Mouse (Mus musculus): ENCODE measurements around the gene Tmem141. TPM values are rescaled to one million over a fixed set of nuclear protein-coding genes. Genes with fewer than 3 reads are reported as not detected.

Gene Tmem141
- polyA plus RNA-seq, 1 experiment from 2014 or later = 28.9 TPM

DNA sequence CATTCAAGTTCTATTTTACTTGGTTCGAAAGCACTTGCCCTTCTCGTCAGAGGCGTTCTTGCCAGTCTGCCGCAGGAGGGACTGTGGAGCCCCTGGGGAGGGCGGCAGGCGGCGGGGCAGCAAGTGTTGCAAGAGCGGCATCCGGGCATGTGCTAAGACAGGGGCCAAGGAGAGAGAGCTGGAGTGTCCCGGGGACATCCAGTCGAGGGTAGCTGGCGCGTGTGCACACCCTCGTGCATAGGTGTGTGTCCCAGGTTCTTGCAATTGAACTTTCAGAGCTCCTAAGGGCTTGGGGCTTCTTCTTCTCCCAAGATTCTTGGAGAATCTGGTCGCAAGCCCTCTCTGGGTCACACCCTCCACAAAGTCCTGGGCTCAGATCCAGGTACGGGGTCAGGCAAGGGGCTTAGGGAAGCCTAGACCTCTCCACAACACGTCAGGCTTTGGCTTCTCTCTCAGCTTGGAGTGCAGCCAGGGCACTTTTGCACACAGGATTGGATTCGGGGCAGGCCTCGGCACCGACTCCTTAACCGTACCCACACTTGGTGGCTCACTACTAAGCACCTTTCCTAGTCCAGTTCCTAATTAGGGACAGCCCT, 46.3 kb downstream of the Tmem141 start:
- Histone ChIP-seq H3K9me3 (ENCODE audit: control insufficient read depth, low read length) (no peaks in the 10 kb centered on the region), H3K9ac (replicated peaks; ENCODE audit: low read depth, low read length) (peak overlapping the region; percentile 65), H3K4me1 (replicated peaks; ENCODE audit: control insufficient read depth, insufficient read depth, low read length) (peaks cover 51% of the 10 kb centered on the region), H3K36me3 (ENCODE audit: control insufficient read depth, insufficient read depth) (no peaks in the 10 kb centered on the region), H3K27me3 (replicated peaks; ENCODE audit: control insufficient read depth, insufficient read depth, low read length) (peaks cover 47% of the 10 kb centered on the region), H3K4me2 (ENCODE audit: low read length) (peak overlapping the region; percentile 91), H3K4me3 (replicated peaks; ENCODE audit: low read length) (peak overlapping the region; percentile 67), H3K27ac (ENCODE audit: low read length) (peak overlapping the region; percentile 93)
- ATAC-seq = 0 out of 2 replicates have a peak, but pooled peaks have one; percentile 1
- WGBS = 9% methylated on average over 21 of the region's 21 CpGs

DNA sequence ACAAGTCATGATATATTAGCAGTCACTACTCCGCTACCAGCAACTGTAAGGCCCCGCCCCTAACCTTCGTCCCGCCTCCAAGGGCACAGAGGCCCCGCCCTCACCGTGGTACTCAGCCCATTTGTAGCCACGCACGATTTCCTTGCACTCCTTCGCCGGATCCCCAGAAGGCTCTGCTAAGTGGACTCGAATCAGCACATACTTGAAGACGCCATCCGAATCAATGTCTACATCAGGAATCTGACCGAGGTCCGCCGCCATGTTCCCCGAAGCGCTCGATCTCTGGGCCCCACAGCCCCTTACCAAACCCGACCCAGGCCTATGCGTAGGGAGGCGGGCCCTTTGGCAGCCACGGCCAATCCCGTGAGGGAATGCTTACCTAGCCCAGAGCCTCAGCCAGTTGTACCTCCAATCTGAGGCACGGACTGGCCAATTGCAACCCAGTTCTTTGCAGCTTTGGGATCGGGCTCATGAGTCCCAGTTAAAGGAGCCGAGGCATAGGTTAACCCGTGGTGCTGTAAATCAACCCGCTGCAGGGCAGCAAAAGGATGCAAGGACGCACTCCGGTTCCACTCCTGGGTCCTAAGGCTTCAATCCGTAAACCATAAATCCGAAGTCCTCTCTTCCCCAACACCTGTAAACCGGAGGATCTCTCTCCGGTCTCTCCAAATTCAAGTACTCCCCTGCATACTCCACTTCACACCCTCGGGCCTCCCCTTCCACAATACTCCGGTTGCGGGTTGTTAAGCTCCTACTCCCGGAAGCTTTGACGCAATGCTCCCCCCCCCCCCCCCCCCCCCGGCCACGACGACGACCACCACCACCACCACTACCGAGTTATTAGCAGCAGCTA, 47.0 kb downstream of the Tmem141 start, which contains the start of the genes Mamdc4 and Phpt1:
Gene Mamdc4 (minus strand): TSS at position 267 of the 853 bp plus-strand sequence.
Gene Phpt1 (minus strand): TSS at position 646 of the 853 bp plus-strand sequence.
- Histone ChIP-seq H3K4me2 (ENCODE audit: low read length) (peak within 1 kb of the TSS; percentile 91), H3K9me3 (ENCODE audit: control insufficient read depth, low read length) (no peaks in the 10 kb centered on the region), H3K27me3 (replicated peaks; ENCODE audit: control insufficient read depth, insufficient read depth, low read length) (peaks cover 40% of the 10 kb centered on the region), H3K36me3 (ENCODE audit: control insufficient read depth, insufficient read depth) (no peaks in the 10 kb centered on the region), H3K9ac (replicated peaks; ENCODE audit: low read depth, low read length) (peak within 1 kb of the TSS; percentile 73), H3K27ac (ENCODE audit: low read length) (peak within 1 kb of the TSS; percentile 93), H3K4me3 (replicated peaks; ENCODE audit: low read length) (peak within 1 kb of the TSS; percentile 67), H3K4me1 (replicated peaks; ENCODE audit: control insufficient read depth, insufficient read depth, low read length) (peaks cover 46% of the 10 kb centered on the region)
- under 1% methylated on average over 44 of the region's 45 CpGs for WGBS
- ATAC-seq = peak; percentile 99

DNA sequence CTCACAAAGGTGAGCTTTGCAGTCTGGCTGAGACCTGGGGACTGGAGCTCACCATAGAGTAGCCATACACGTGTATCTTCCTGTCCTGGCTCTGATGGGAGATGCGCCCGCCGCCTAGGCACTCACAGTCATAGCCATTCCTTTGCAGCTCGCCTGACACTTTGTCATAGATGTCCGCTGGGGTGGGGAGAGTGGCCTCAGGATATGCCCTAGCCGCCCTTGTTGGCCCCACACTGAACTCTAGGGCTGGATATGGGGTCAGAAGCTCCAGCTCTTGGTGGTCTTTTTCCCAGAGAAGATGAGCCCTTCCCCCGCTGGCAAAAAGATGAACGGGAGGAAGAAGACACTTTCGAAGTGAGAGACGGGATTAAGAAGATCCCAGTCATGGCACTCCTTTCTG, 47.7 kb downstream of the Tmem141 start:
- 21% methylated on average over 11 of the region's 11 CpGs for WGBS
- ATAC-seq = no peak

DNA sequence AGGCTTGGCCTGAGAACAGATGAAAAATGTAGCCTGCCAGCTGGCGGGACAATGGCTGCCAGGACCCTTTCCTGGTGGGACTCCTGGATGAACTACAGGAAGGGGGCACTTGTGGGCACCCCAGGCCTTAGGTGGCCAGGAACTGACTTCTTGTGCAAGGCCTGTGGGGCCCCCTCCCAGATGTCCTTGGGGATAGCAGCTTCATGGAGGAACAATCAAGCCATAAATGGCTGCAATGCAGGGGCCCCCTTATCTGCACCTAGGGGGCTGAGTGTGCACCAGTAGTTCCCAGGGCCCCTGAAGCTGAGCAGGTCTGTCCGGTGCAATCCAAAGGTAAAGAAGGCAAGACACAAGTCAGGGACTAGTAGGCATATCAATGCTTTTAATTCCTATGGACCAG, 48.7 kb downstream of the Tmem141 start:
- Histone ChIP-seq H3K9me3 (ENCODE audit: control insufficient read depth, low read length) (no peaks in the 10 kb centered on the region), H3K27me3 (replicated peaks; ENCODE audit: control insufficient read depth, insufficient read depth, low read length) (peaks cover 23% of the 10 kb centered on the region), H3K9ac (replicated peaks; ENCODE audit: low read depth, low read length) (no peak overlapping the region), H3K36me3 (ENCODE audit: control insufficient read depth, insufficient read depth) (peaks cover 4% of the 10 kb centered on the region), H3K27ac (ENCODE audit: low read length) (no peak overlapping the region), H3K4me1 (replicated peaks; ENCODE audit: control insufficient read depth, insufficient read depth, low read length) (peaks cover 33% of the 10 kb centered on the region), H3K4me2 (ENCODE audit: low read length) (no peak overlapping the region), H3K4me3 (replicated peaks; ENCODE audit: low read length) (no peak overlapping the region)
- ATAC-seq = no peak
- WGBS = 91% methylated on average over 2 of the region's 2 CpGs

More for the DNA sequence above, 47.7 kb downstream of the Tmem141 start:
- H3K36me3 ChIP-seq (ENCODE audit: control insufficient read depth, insufficient read depth) = peaks cover 4% of the 10 kb centered on the region
- peaks cover 39% of the 10 kb centered on the region for H3K4me1 ChIP-seq (replicated peaks; ENCODE audit: control insufficient read depth, insufficient read depth, low read length)
- no peaks in the 10 kb centered on the region for H3K9me3 ChIP-seq (ENCODE audit: control insufficient read depth, low read length)
- peak overlapping the region; percentile 67 for H3K4me3 ChIP-seq (replicated peaks; ENCODE audit: low read length)
- peaks cover 33% of the 10 kb centered on the region for H3K27me3 ChIP-seq (replicated peaks; ENCODE audit: control insufficient read depth, insufficient read depth, low read length)
- peak overlapping the region; percentile 93; the same call in 1 of the 2 replicates for H3K27ac ChIP-seq (ENCODE audit: low read length)
- peak overlapping the region; percentile 73 for H3K9ac ChIP-seq (replicated peaks; ENCODE audit: low read depth, low read length)
- H3K4me2 ChIP-seq (ENCODE audit: low read length) = peak overlapping the region; percentile 87

DNA sequence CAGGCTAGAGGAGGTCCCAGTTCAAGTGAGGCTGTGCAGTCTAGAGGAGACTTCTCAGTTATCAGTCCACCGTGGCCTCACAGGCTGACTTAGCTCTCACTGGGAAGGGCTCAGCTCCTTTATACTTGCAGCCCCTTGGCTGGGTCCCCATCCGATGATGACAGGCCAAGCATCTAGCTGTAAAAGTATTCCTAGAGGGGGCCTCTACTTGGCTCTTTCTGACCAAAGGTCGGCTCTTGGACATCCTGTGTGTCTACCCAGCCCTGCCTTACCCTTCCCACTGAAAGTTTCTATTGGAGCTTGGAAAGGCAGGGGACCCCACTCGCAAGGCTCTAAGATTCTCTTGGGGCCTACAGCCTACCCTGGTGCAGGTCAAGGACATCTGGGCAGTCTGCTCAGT, 50.6 kb downstream of the Tmem141 start:
- no peak for ATAC-seq
- Histone ChIP-seq H3K4me1 (replicated peaks; ENCODE audit: control insufficient read depth, insufficient read depth, low read length) (peaks cover 23% of the 10 kb centered on the region), H3K27ac (ENCODE audit: low read length) (no peak overlapping the region), H3K27me3 (replicated peaks; ENCODE audit: control insufficient read depth, insufficient read depth, low read length) (peaks cover 4% of the 10 kb centered on the region), H3K9ac (replicated peaks; ENCODE audit: low read depth, low read length) (no peak overlapping the region), H3K4me2 (ENCODE audit: low read length) (no peak overlapping the region), H3K9me3 (ENCODE audit: control insufficient read depth, low read length) (no peaks in the 10 kb centered on the region), H3K36me3 (ENCODE audit: control insufficient read depth, insufficient read depth) (peaks cover 4% of the 10 kb centered on the region), H3K4me3 (replicated peaks; ENCODE audit: low read length) (no peak overlapping the region)
- 85% methylated on average over 4 of the region's 4 CpGs for WGBS

Other genes starting within 250 kb of the Tmem141 start
- 23.8 and 29.9 TPM in 2 replicates for gene Sapcd2, start 249.7 kb downstream of the Tmem141 start, polyA plus RNA-seq (2015; fragmentation: Nextera tagmentation; extraction: Ambion mirVana)
- gene Entpd2, start 226.1 kb downstream of the Tmem141 start, polyA plus RNA-seq (2015; fragmentation: Nextera tagmentation; extraction: Ambion mirVana) = 5.2 and 6.2 TPM in 2 replicates
- 384 and 515 TPM in 2 replicates for gene Npdc1, start 222.7 kb downstream of the Tmem141 start, polyA plus RNA-seq (2015; fragmentation: Nextera tagmentation; extraction: Ambion mirVana)
- gene Fut7, start 198.7 kb downstream of the Tmem141 start, polyA plus RNA-seq (2015; fragmentation: Nextera tagmentation; extraction: Ambion mirVana) = 0.31 TPM in 1 of 2 replicates, not detected in the other
- 12.2 and 14.9 TPM in 2 replicates for gene Abca2, start 193.3 kb downstream of the Tmem141 start, polyA plus RNA-seq (2015; fragmentation: Nextera tagmentation; extraction: Ambion mirVana)
- 2.4 and 4.6 TPM in 2 replicates for gene Clic3, start 165.2 kb downstream of the Tmem141 start, polyA plus RNA-seq (2015; fragmentation: Nextera tagmentation; extraction: Ambion mirVana)
- gene Paxx, start 160.9 kb downstream of the Tmem141 start, polyA plus RNA-seq (2015; fragmentation: Nextera tagmentation; extraction: Ambion mirVana) = 89.2 and 108 TPM in 2 replicates
- 212 and 217 TPM in 2 replicates for gene Ptgds, start 152.0 kb downstream of the Tmem141 start, polyA plus RNA-seq (2015; fragmentation: Nextera tagmentation; extraction: Ambion mirVana)
- not detected in 2 replicates for gene Lcn12, start 128.1 kb downstream of the Tmem141 start, polyA plus RNA-seq (2015; fragmentation: Nextera tagmentation; extraction: Ambion mirVana)
- gene Fbxw5, start 121.3 kb downstream of the Tmem141 start, polyA plus RNA-seq (2015; fragmentation: Nextera tagmentation; extraction: Ambion mirVana) = 133 and 156 TPM in 2 replicates
- gene C8g, start 120.3 kb downstream of the Tmem141 start, polyA plus RNA-seq (2015; fragmentation: Nextera tagmentation; extraction: Ambion mirVana) = 4.4 and 4.5 TPM in 2 replicates
- gene Traf2, start 75.1 kb downstream of the Tmem141 start, polyA plus RNA-seq (2015; fragmentation: Nextera tagmentation; extraction: Ambion mirVana) = 26.8 and 29.5 TPM in 2 replicates
- 327 and 359 TPM in 2 replicates for gene Edf1, start 64.2 kb downstream of the Tmem141 start, polyA plus RNA-seq (2015; fragmentation: Nextera tagmentation; extraction: Ambion mirVana)
- 1.0 and 2.8 TPM in 2 replicates for gene Mamdc4, start 47.2 kb downstream of the Tmem141 start, polyA plus RNA-seq (2015; fragmentation: Nextera tagmentation; extraction: Ambion mirVana)
- 141 and 145 TPM in 2 replicates for gene Phpt1, start 46.8 kb downstream of the Tmem141 start, polyA plus RNA-seq (2015; fragmentation: Nextera tagmentation; extraction: Ambion mirVana)
- gene Ajm1, start 40.2 kb downstream of the Tmem141 start, polyA plus RNA-seq (2015; fragmentation: Nextera tagmentation; extraction: Ambion mirVana) = 5.8 and 7.7 TPM in 2 replicates
- gene Rabl6, start 13.5 kb downstream of the Tmem141 start, polyA plus RNA-seq (2015; fragmentation: Nextera tagmentation; extraction: Ambion mirVana) = 67.5 and 73.6 TPM in 2 replicates
- 0.17 and 0.24 TPM in 2 replicates for gene Ccdc183, start 4.3 kb downstream of the Tmem141 start, polyA plus RNA-seq (2015; fragmentation: Nextera tagmentation; extraction: Ambion mirVana)
- 2.3 and 4.1 TPM in 2 replicates for gene Fcna, start 6.0 kb upstream of the Tmem141 start, polyA plus RNA-seq (2015; fragmentation: Nextera tagmentation; extraction: Ambion mirVana)
- gene Lcn8, start 31.1 kb upstream of the Tmem141 start, polyA plus RNA-seq (2015; fragmentation: Nextera tagmentation; extraction: Ambion mirVana) = not detected in 2 replicates
- not detected in 2 replicates for gene Lcn5, start 35.9 kb upstream of the Tmem141 start, polyA plus RNA-seq (2015; fragmentation: Nextera tagmentation; extraction: Ambion mirVana)
- not detected in 2 replicates for gene Lcn6, start 54.8 kb upstream of the Tmem141 start, polyA plus RNA-seq (2015; fragmentation: Nextera tagmentation; extraction: Ambion mirVana)
- not detected in 2 replicates for gene Lcn10, start 60.7 kb upstream of the Tmem141 start, polyA plus RNA-seq (2015; fragmentation: Nextera tagmentation; extraction: Ambion mirVana)
- gene Obp2a, start 78.0 kb upstream of the Tmem141 start, polyA plus RNA-seq (2015; fragmentation: Nextera tagmentation; extraction: Ambion mirVana) = not detected in 2 replicates
- gene Bmyc, start 84.7 kb upstream of the Tmem141 start, polyA plus RNA-seq (2015; fragmentation: Nextera tagmentation; extraction: Ambion mirVana) = 105 and 127 TPM in 2 replicates
- not detected in 2 replicates for gene Obp2b, start 115.0 kb upstream of the Tmem141 start, polyA plus RNA-seq (2015; fragmentation: Nextera tagmentation; extraction: Ambion mirVana)
- not detected in 2 replicates for gene Lcn3, start 143.6 kb upstream of the Tmem141 start, polyA plus RNA-seq (2015; fragmentation: Nextera tagmentation; extraction: Ambion mirVana)
- gene Lcn11, start 155.0 kb upstream of the Tmem141 start, polyA plus RNA-seq (2015; fragmentation: Nextera tagmentation; extraction: Ambion mirVana) = not detected in 2 replicates
- gene Gm13539, start 160.3 kb upstream of the Tmem141 start, polyA plus RNA-seq (2015; fragmentation: Nextera tagmentation; extraction: Ambion mirVana) = not detected in 2 replicates
- gene Glt6d1, start 193.8 kb upstream of the Tmem141 start, polyA plus RNA-seq (2015; fragmentation: Nextera tagmentation; extraction: Ambion mirVana) = not detected in 2 replicates
- not detected in 2 replicates for gene Lcn9, start 201.1 kb upstream of the Tmem141 start, polyA plus RNA-seq (2015; fragmentation: Nextera tagmentation; extraction: Ambion mirVana)
- gene Sohlh1, start 225.2 kb upstream of the Tmem141 start, polyA plus RNA-seq (2015; fragmentation: Nextera tagmentation; extraction: Ambion mirVana) = not detected in 2 replicates
- gene Kcnt1, start 241.7 kb upstream of the Tmem141 start, polyA plus RNA-seq (2015; fragmentation: Nextera tagmentation; extraction: Ambion mirVana) = 6.0 and 13.3 TPM in 2 replicates

Measured in forebrain, embryonic 16.5 days (tissue).